Mouse (Mus musculus) heart, embryonic 16.5 days (tissue): Measurements from ENCODE around the gene Vipr1. TPM values are rescaled to one million over a fixed set of nuclear protein-coding genes. Genes with fewer than 3 reads are reported as not detected.
A peak's percentile ranks its signal among the peaks of the same experiment; 100 is the strongest.

ENCODE experiments used
- ATAC-seq: fragments of 200-750 bp; cut with Nextera tagmentation; replicated peaks from 2 replicates; pipeline ENCODE4 v1.8.0; 2017; ENCODE audit warnings: moderate number of reproducible peaks; ENCODE audit not compliant: insufficient read depth, low FRiP score; ENCODE audit errors: extremely low read depth
- H3K27ac ChIP-seq: fragments of 300-500 bp; sonication (generic); 2 replicates; pipeline ENCODE4 v1.5.1; 2014; ENCODE audit warnings: mild to moderate bottlenecking, low read length, control low read depth, moderate library complexity
- H3K27me3 ChIP-seq: fragments of 300-500 bp; sonication (generic); 2 replicates; pipeline ENCODE4 v1.6.1; 2014; ENCODE audit warnings: low read length, mixed read lengths; ENCODE audit not compliant: control insufficient read depth, insufficient read depth
- H3K36me3 ChIP-seq: fragments of 300-500 bp; sonication (generic); 2 replicates; pipeline ENCODE4 v1.6.1; 2014; ENCODE audit not compliant: control insufficient read depth, insufficient read depth
- H3K4me1 ChIP-seq: fragments of 300-500 bp; sonication (generic); 2 replicates; pipeline ENCODE4 v1.6.1; 2014; ENCODE audit warnings: low read length, mixed read lengths; ENCODE audit not compliant: control insufficient read depth, insufficient read depth
- H3K4me2 ChIP-seq: fragments of 300-500 bp; sonication (generic); 2 replicates; pipeline ENCODE4 v1.6.1; 2014; ENCODE audit warnings: low read depth, mild to moderate bottlenecking, control low read depth, low read length
- H3K4me3 ChIP-seq: fragments of 300-500 bp; sonication (generic); 2 replicates; pipeline ENCODE4 v1.5.1; 2014; ENCODE audit warnings: mild to moderate bottlenecking, control low read depth, low read length
- H3K9ac ChIP-seq: fragments of 300-500 bp; sonication (generic); 2 replicates; pipeline ENCODE4 v1.6.1; 2014; ENCODE audit warnings: low read length, control low read depth
- H3K9me3 ChIP-seq: fragments of 300-500 bp; sonication (generic); replicated peaks from 2 replicates; pipeline ENCODE4 v1.6.1; 2016; ENCODE audit warnings: low read length; ENCODE audit not compliant: control insufficient read depth
- WGBS: fragments of 180-500 bp; shearing (Covaris S2); extraction: QIAGEN DNeasy Blood & Tissue Kit; methylation state at CpG from one replicate; pipeline ENCODE4 v1.1.7; 2014; 5-methylcytosine and 5-hydroxymethylcytosine counted together
- polyA plus RNA-seq: library from polyadenylated mRNA; unstranded; fragments of >200 nt; fragmentation: Nextera tagmentation; extraction: Ambion mirVana; gene quantifications from 2 replicates; pipeline ENCODE4 v1.2.1, GENCODE M21; 2015

Gene Vipr1
- polyA plus RNA-seq, 1 experiment from 2014 or later, result 0.22 TPM

GRCm38 (mm10) chr9:121623235-121623634 lies 19.3 kb upstream of the Vipr1 start:
- no peak for ATAC-seq
- Histone ChIP-seq H3K9ac (no peak overlapping the region), H3K4me3 (no peak overlapping the region), H3K4me2 (no peak overlapping the region), H3K4me1 (no peaks in the 10 kb centered on the region; the same call in 1 of the 2 replicates), H3K27me3 (no peaks in the 10 kb centered on the region), H3K9me3 (no peaks in the 10 kb centered on the region), H3K27ac (no peak overlapping the region), H3K36me3 (no peaks in the 10 kb centered on the region)
- 85% methylated on average over 4 of the region's 4 CpGs for WGBS

- Histone ChIP-seq H3K9ac (no peak overlapping the region), H3K27ac (no peak overlapping the region), H3K9me3 (no peaks in the 10 kb centered on the region), H3K36me3 (no peaks in the 10 kb centered on the region), H3K4me3 (no peak overlapping the region), H3K27me3 (no peaks in the 10 kb centered on the region), H3K4me2 (no peak overlapping the region), H3K4me1 (no peaks in the 10 kb centered on the region; the same call in 1 of the 2 replicates)
- no peak for ATAC-seq
- 73% methylated on average over 2 of the region's 2 CpGs for WGBS
These were observed 17.6 kb upstream of the Vipr1 start for GRCm38 (mm10) chr9:121624920-121625319.

- Histone ChIP-seq H3K4me1 (peaks cover 7% of the 10 kb centered on the region; the same call in 1 of the 2 replicates), H3K9ac (no peak overlapping the region), H3K27ac (no peak overlapping the region), H3K9me3 (no peaks in the 10 kb centered on the region), H3K4me2 (no peak overlapping the region), H3K27me3 (peaks cover 13% of the 10 kb centered on the region), H3K36me3 (no peaks in the 10 kb centered on the region), H3K4me3 (no peak overlapping the region)
- no peak for ATAC-seq
- WGBS, result 81% methylated on average over 1 of the region's 1 CpGs
These were observed 11.9 kb upstream of the Vipr1 start for GRCm38 (mm10) chr9:121630627-121631026.

- 30% methylated on average over 4 of the region's 4 CpGs for WGBS
- Histone ChIP-seq H3K36me3 (no peaks in the 10 kb centered on the region), H3K4me2 (no peak overlapping the region), H3K9me3 (no peaks in the 10 kb centered on the region), H3K27ac (no peak overlapping the region), H3K9ac (no peak overlapping the region), H3K4me3 (no peak overlapping the region), H3K4me1 (peaks cover 7% of the 10 kb centered on the region; the same call in 1 of the 2 replicates), H3K27me3 (peaks cover 22% of the 10 kb centered on the region)
- no peak for ATAC-seq
These were observed 10.6 kb upstream of the Vipr1 start for GRCm38 (mm10) chr9:121631946-121632345.

GRCm38 (mm10) chr9:121632891-121633290 lies 9.6 kb upstream of the Vipr1 start:
- no peak for ATAC-seq
- Histone ChIP-seq H3K4me1 (peaks cover 7% of the 10 kb centered on the region; the same call in 1 of the 2 replicates), H3K4me3 (no peak overlapping the region), H3K9me3 (no peaks in the 10 kb centered on the region), H3K27me3 (peaks cover 22% of the 10 kb centered on the region), H3K9ac (no peak overlapping the region), H3K4me2 (no peak overlapping the region), H3K36me3 (no peaks in the 10 kb centered on the region), H3K27ac (no peak overlapping the region)
- WGBS, result 84% methylated on average over 10 of the region's 10 CpGs

- H3K9ac ChIP-seq, result no peak overlapping the region
- no peak for ATAC-seq
- H3K27me3 ChIP-seq, result peaks cover 22% of the 10 kb centered on the region
- no peak overlapping the region for H3K4me2 ChIP-seq
- no peaks in the 10 kb centered on the region for H3K36me3 ChIP-seq
- peaks cover 7% of the 10 kb centered on the region; the same call in 1 of the 2 replicates for H3K4me1 ChIP-seq
- H3K27ac ChIP-seq, result no peak overlapping the region
- 83% methylated on average over 6 of the region's 6 CpGs for WGBS
- H3K9me3 ChIP-seq, result no peaks in the 10 kb centered on the region
- no peak overlapping the region for H3K4me3 ChIP-seq
These were observed 9.2 kb upstream of the Vipr1 start for GRCm38 (mm10) chr9:121633306-121633705.

- Histone ChIP-seq H3K9me3 (no peaks in the 10 kb centered on the region), H3K27me3 (peaks cover 36% of the 10 kb centered on the region), H3K4me3 (no peak overlapping the region), H3K4me2 (no peak overlapping the region), H3K27ac (no peak overlapping the region), H3K36me3 (no peaks in the 10 kb centered on the region), H3K4me1 (peaks cover 7% of the 10 kb centered on the region; the same call in 1 of the 2 replicates), H3K9ac (no peak overlapping the region)
- WGBS, result 52% methylated on average over 7 of the region's 7 CpGs
- no peak for ATAC-seq
These were observed 6.5 kb upstream of the Vipr1 start for GRCm38 (mm10) chr9:121635835-121636576.

- H3K9me3 ChIP-seq, result no peaks in the 10 kb centered on the region
- ATAC-seq, result no peak
- H3K27me3 ChIP-seq, result peaks cover 61% of the 10 kb centered on the region
- H3K4me3 ChIP-seq, result no peak overlapping the region
- no peak overlapping the region for H3K9ac ChIP-seq
- peaks cover 7% of the 10 kb centered on the region for H3K4me1 ChIP-seq
- 50% methylated on average over 16 of the region's 16 CpGs for WGBS
- no peak overlapping the region for H3K4me2 ChIP-seq
- H3K27ac ChIP-seq, result no peak overlapping the region
- no peaks in the 10 kb centered on the region for H3K36me3 ChIP-seq
These were observed 2.7 kb upstream of the Vipr1 start for GRCm38 (mm10) chr9:121639790-121640189.

GRCm38 (mm10) chr9:121641235-121641915 lies 1.1 kb upstream of the Vipr1 start:
- Histone ChIP-seq H3K27ac (no peak overlapping the region), H3K4me2 (peak overlapping the region; percentile 89), H3K4me3 (peak overlapping the region; percentile 54), H3K9ac (peak overlapping the region; percentile 59), H3K27me3 (peaks cover 52% of the 10 kb centered on the region), H3K36me3 (no peaks in the 10 kb centered on the region), H3K9me3 (no peaks in the 10 kb centered on the region), H3K4me1 (peaks cover 7% of the 10 kb centered on the region)
- ATAC-seq, result 0 out of 2 replicates have a peak, but pooled peaks have one; percentile 7
- 11% methylated on average over 27 of the region's 27 CpGs for WGBS
